Mouse (Mus musculus): Measurements from ENCODE around the gene Grn. TPM values are rescaled to one million over a fixed set of nuclear protein-coding genes. Genes with fewer than 3 reads are reported as not detected.
"Not testable (repeated sequence)": the region's sequence is repeated elsewhere in the genome, so short reads cannot be mapped to it uniquely, and the experiment has no call there.

Grn gene
- total RNA-seq (2021): 10 to 100 TPM; 82.0 to 98.0 TPM
- long read RNA-seq, experiment 1, transcript Grn-201 (13 exons, 2,340 nt): major isoform, 54 of 76 reads
- long read RNA-seq, experiment 1, partial matches to known transcripts: 17 of 76 reads
- long read RNA-seq, experiment 1, other reads (novel, unspliced or antisense): 5 of 76 reads
- long read RNA-seq, experiment 2, transcript Grn-201 (13 exons, 2,340 nt): major isoform, 21 of 36 reads
- long read RNA-seq, experiment 2, partial matches to known transcripts: 9 of 36 reads
- long read RNA-seq, experiment 2, other reads (novel, unspliced or antisense): 6 of 36 reads

- peak; percentile 92 to 98 for DNase-seq
These were observed at the start of gene Grn for GRCm38 (mm10) chr11:102430121-102431017. Grn (plus strand) TSS chr11:102430315.

GRCm38 (mm10) chr11:102381341-102382100 lies 48.6 kb upstream of the Grn start:
- DNase-seq: no peak

- DNase-seq: no peak
These were observed 47.3 kb upstream of the Grn start for GRCm38 (mm10) chr11:102382794-102383193.

- DNase-seq: no peak
These were observed 46.6 kb upstream of the Grn start for GRCm38 (mm10) chr11:102383365-102384136.

GRCm38 (mm10) chr11:102384418-102384817 lies 45.7 kb upstream of the Grn start:
- DNase-seq: no peak

- no peak for DNase-seq
These were observed 45.0 kb upstream of the Grn start for GRCm38 (mm10) chr11:102385075-102385474.

GRCm38 (mm10) chr11:102386121-102386520 lies 44.0 kb upstream of the Grn start:
- DNase-seq: no peak

- not testable (repeated sequence) for DNase-seq
These were observed 40.7 kb upstream of the Grn start for GRCm38 (mm10) chr11:102389436-102389835.

- no peak for DNase-seq
These were observed 37.5 kb upstream of the Grn start for GRCm38 (mm10) chr11:102392441-102393237.

- peak; percentile 45 to 51 for DNase-seq
These were observed 36.9 kb upstream of the Grn start, which contains the start of gene Rundc3a for GRCm38 (mm10) chr11:102393238-102393634. Rundc3a (plus strand) TSS chr11:102393403.

- no peak for DNase-seq
These were observed 36.2 kb upstream of the Grn start for GRCm38 (mm10) chr11:102393719-102394420.

- no peak for DNase-seq
These were observed 35.5 kb upstream of the Grn start for GRCm38 (mm10) chr11:102394421-102395124.

- DNase-seq: no peak
These were observed 34.9 kb upstream of the Grn start for GRCm38 (mm10) chr11:102395250-102395649.

- DNase-seq: no peak
These were observed 33.9 kb upstream of the Grn start for GRCm38 (mm10) chr11:102396263-102396662.

- DNase-seq: no peak
These were observed 33.4 kb upstream of the Grn start for GRCm38 (mm10) chr11:102396671-102397141.

- DNase-seq: peak; percentile 55
These were observed 31.9 kb upstream of the Grn start for GRCm38 (mm10) chr11:102398007-102398825.

GRCm38 (mm10) chr11:102399107-102399506 lies 31.0 kb upstream of the Grn start:
- DNase-seq: no peak

GRCm38 (mm10) chr11:102399610-102400072 lies 30.5 kb upstream of the Grn start:
- no peak for DNase-seq
